Mouse (Mus musculus): Measurements from ENCODE around the gene Stx7. TPM values are rescaled to one million over a fixed set of nuclear protein-coding genes. Genes with fewer than 3 reads are reported as not detected.

The Stx7 gene
- polyA plus RNA-seq, 1 experiment from 2014 or later = 255 TPM

GRCm38 (mm10) chr10:24224591-24224990, 75.5 kb downstream of the Stx7 start:
- H3K27ac ChIP-seq (replicated peaks) = no peak overlapping the region
- 17% methylated on average over 8 of the region's 8 CpGs for WGBS
- peak overlapping the region; percentile 73 for H3K4me2 ChIP-seq
- H3K36me3 ChIP-seq = no peaks in the 10 kb centered on the region
- H3K9ac ChIP-seq = no peak overlapping the region
- peak overlapping the region; percentile 51; the same call in 1 of the 2 replicates for H3K4me3 ChIP-seq
- no peaks in the 10 kb centered on the region for H3K9me3 ChIP-seq
- peaks cover 27% of the 10 kb centered on the region for H3K4me1 ChIP-seq (replicated peaks)
- ATAC-seq (ENCODE audit: low read depth) = no peak
- H3K27me3 ChIP-seq = peaks cover 61% of the 10 kb centered on the region

GRCm38 (mm10) chr10:24228318-24229183, 79.4 kb downstream of the Stx7 start:
- Histone ChIP-seq H3K27ac (replicated peaks) (no peak overlapping the region), H3K27me3 (peaks cover 36% of the 10 kb centered on the region), H3K9me3 (no peaks in the 10 kb centered on the region), H3K4me1 (replicated peaks) (peaks cover 17% of the 10 kb centered on the region), H3K4me3 (no peak overlapping the region), H3K4me2 (no peak overlapping the region), H3K36me3 (no peaks in the 10 kb centered on the region), H3K9ac (no peak overlapping the region)
- ATAC-seq (ENCODE audit: low read depth) = peak; percentile 36; the same call in 1 of the 2 replicates
- 39% methylated on average over 12 of the region's 12 CpGs for WGBS

- Histone ChIP-seq H3K4me2 (no peak overlapping the region), H3K4me3 (no peak overlapping the region), H3K27ac (replicated peaks) (no peak overlapping the region), H3K9ac (no peak overlapping the region), H3K4me1 (replicated peaks) (peaks cover 21% of the 10 kb centered on the region), H3K9me3 (no peaks in the 10 kb centered on the region), H3K27me3 (peaks cover 3% of the 10 kb centered on the region; the same call in 1 of the 2 replicates), H3K36me3 (no peaks in the 10 kb centered on the region)
- no peak for ATAC-seq (ENCODE audit: low read depth)
- 67% methylated on average over 4 of the region's 4 CpGs for WGBS
These were observed 83.2 kb downstream of the Stx7 start for GRCm38 (mm10) chr10:24232281-24232680.

DNA sequence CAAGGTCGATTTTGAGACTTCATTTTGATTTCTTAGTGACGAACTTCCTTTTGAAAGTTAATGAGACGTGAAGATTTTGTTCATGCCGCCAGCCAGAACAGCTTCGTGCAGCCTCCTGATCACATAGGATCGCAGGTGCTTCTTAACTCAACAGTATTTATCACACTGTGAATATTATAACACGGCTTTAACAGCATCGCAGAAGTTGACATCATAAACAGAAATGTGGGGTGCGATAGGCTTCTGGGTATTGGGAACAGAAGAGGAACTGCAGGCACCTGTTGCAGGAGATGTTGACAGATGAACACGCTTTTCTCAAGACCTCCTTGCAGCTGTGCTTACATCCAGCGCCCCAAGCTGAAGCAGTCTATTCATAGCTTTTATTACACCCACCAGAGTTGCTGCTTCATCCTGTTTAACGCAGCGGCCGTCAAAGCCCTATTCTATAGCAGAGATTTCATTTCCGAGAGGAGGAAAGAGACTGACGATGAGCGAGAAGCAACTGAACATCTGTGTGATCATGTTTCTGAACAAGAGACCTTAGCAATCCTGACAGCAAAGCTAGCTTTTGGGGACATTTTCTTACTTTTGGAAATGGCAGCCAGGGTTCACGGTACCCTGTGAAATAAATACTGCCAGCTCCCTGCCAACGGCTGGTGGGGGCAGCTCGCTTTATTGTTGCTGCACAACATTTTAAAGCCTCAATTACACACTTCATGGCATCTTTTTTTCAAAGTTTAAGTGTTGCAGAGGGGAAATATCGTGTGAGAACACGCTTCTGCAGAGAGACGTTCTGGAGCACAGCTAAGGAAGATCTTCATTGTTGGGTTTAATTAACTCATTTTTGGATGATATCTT, 86.6 kb downstream of the Stx7 start:
- Histone ChIP-seq H3K9ac (no peak overlapping the region), H3K4me2 (peak overlapping the region; percentile 49), H3K4me1 (replicated peaks) (peaks cover 13% of the 10 kb centered on the region), H3K36me3 (no peaks in the 10 kb centered on the region), H3K27me3 (no peaks in the 10 kb centered on the region), H3K4me3 (peak overlapping the region; percentile 8), H3K9me3 (no peaks in the 10 kb centered on the region), H3K27ac (replicated peaks) (no peak overlapping the region)
- ATAC-seq (ENCODE audit: low read depth) = peak; percentile 77
- 21% methylated on average over 23 of the region's 23 CpGs for WGBS

Other genes starting within 250 kb of the Stx7 start
- not detected in 2 replicates for gene Taar1, start 228.9 kb upstream of the Stx7 start, polyA plus RNA-seq (2015; fragmentation: Nextera tagmentation; extraction: Ambion mirVana)
- gene Taar2, start 210.7 kb upstream of the Stx7 start, polyA plus RNA-seq (2015; fragmentation: Nextera tagmentation; extraction: Ambion mirVana) = 0.20 TPM in 1 of 2 replicates, not detected in the other
- gene Taar3, start 199.7 kb upstream of the Stx7 start, polyA plus RNA-seq (2015; fragmentation: Nextera tagmentation; extraction: Ambion mirVana) = not detected in 2 replicates
- not detected in 2 replicates for gene Taar4, start 188.8 kb upstream of the Stx7 start, polyA plus RNA-seq (2015; fragmentation: Nextera tagmentation; extraction: Ambion mirVana)
- not detected in 2 replicates for gene Taar5, start 178.6 kb upstream of the Stx7 start, polyA plus RNA-seq (2015; fragmentation: Nextera tagmentation; extraction: Ambion mirVana)
- not detected in 2 replicates for gene Taar6, start 163.7 kb upstream of the Stx7 start, polyA plus RNA-seq (2015; fragmentation: Nextera tagmentation; extraction: Ambion mirVana)
- not detected in 2 replicates for gene Taar7a, start 155.8 kb upstream of the Stx7 start, polyA plus RNA-seq (2015; fragmentation: Nextera tagmentation; extraction: Ambion mirVana)
- not detected in 2 replicates for gene Taar7b, start 149.4 kb upstream of the Stx7 start, polyA plus RNA-seq (2015; fragmentation: Nextera tagmentation; extraction: Ambion mirVana)
- gene Taar7d, start 122.1 kb upstream of the Stx7 start, polyA plus RNA-seq (2015; fragmentation: Nextera tagmentation; extraction: Ambion mirVana) = not detected in 2 replicates
- gene Taar7e, start 111.7 kb upstream of the Stx7 start, polyA plus RNA-seq (2015; fragmentation: Nextera tagmentation; extraction: Ambion mirVana) = not detected in 2 replicates
- gene Taar7f, start 99.8 kb upstream of the Stx7 start, polyA plus RNA-seq (2015; fragmentation: Nextera tagmentation; extraction: Ambion mirVana) = not detected in 2 replicates
- not detected in 2 replicates for gene Taar8a, start 72.8 kb upstream of the Stx7 start, polyA plus RNA-seq (2015; fragmentation: Nextera tagmentation; extraction: Ambion mirVana)
- not detected in 2 replicates for gene Taar8b, start 57.0 kb upstream of the Stx7 start, polyA plus RNA-seq (2015; fragmentation: Nextera tagmentation; extraction: Ambion mirVana)
- not detected in 2 replicates for gene Taar8c, start 47.4 kb upstream of the Stx7 start, polyA plus RNA-seq (2015; fragmentation: Nextera tagmentation; extraction: Ambion mirVana)
- gene Taar9, start 39.8 kb upstream of the Stx7 start, polyA plus RNA-seq (2015; fragmentation: Nextera tagmentation; extraction: Ambion mirVana) = not detected in 2 replicates
- gene Moxd1, start 74.2 kb downstream of the Stx7 start, polyA plus RNA-seq (2015; fragmentation: Nextera tagmentation; extraction: Ambion mirVana) = 15.9 and 17.8 TPM in 2 replicates